Mouse (Mus musculus): Measurements from ENCODE around the gene Gm20388. TPM values are rescaled to one million over a fixed set of nuclear protein-coding genes. Genes with fewer than 3 reads are reported as not detected.

The Gm20388 gene
- total RNA-seq, 1 experiment from 2014 or later: 3.6 TPM

GRCm38 (mm10) chr8:121080361-121081090, 1169.9 kb downstream of the Gm20388 start:
- DNase-seq: no peak

- DNase-seq: no peak
Measured at GRCm38 (mm10) chr8:121081398-121081797, 1170.8 kb downstream of the Gm20388 start.

- no peak for DNase-seq
Measured at GRCm38 (mm10) chr8:121082218-121083092, 1171.8 kb downstream of the Gm20388 start.

GRCm38 (mm10) chr8:121083093-121083935, 1172.7 kb downstream of the Gm20388 start:
- DNase-seq: peak; percentile 75

GRCm38 (mm10) chr8:121083936-121084209, 1173.2 kb downstream of the Gm20388 start:
- DNase-seq: no peak

- peak; percentile 17 for DNase-seq
Measured at GRCm38 (mm10) chr8:121084210-121084951, 1173.7 kb downstream of the Gm20388 start, which contains the start of gene Foxf1. Gene Foxf1 (plus strand): TSS chr8:121084386.

GRCm38 (mm10) chr8:121085011-121085410, 1174.4 kb downstream of the Gm20388 start:
- no peak for DNase-seq

GRCm38 (mm10) chr8:121085561-121085960, 1174.9 kb downstream of the Gm20388 start:
- DNase-seq: no peak

GRCm38 (mm10) chr8:121086004-121086900, 1175.6 kb downstream of the Gm20388 start:
- no peak for DNase-seq

GRCm38 (mm10) chr8:121088281-121088680, 1177.6 kb downstream of the Gm20388 start:
- DNase-seq: no peak

- DNase-seq: no peak
Measured at GRCm38 (mm10) chr8:121088871-121089630, 1178.4 kb downstream of the Gm20388 start.

- DNase-seq: no peak
Measured at GRCm38 (mm10) chr8:121089631-121090380, 1179.2 kb downstream of the Gm20388 start.

- DNase-seq: no peak
Measured at GRCm38 (mm10) chr8:121090716-121091115, 1180.1 kb downstream of the Gm20388 start.

- no peak for DNase-seq
Measured at GRCm38 (mm10) chr8:121092141-121092540, 1181.5 kb downstream of the Gm20388 start.

- DNase-seq: peak; percentile 85
Measured at GRCm38 (mm10) chr8:121092627-121093026, 1182.0 kb downstream of the Gm20388 start.

GRCm38 (mm10) chr8:121093496-121093895, 1182.9 kb downstream of the Gm20388 start:
- DNase-seq: no peak

GRCm38 (mm10) chr8:121104049-121104818, 1193.6 kb downstream of the Gm20388 start:
- DNase-seq: peak; percentile 80
